In genomic region chr5:26904324-26905041, GRCm38 (mm10) we compare ENCODE assay signal across 8 mouse cellular contexts.
DNase-seq lines count a peak whose midpoint lies in the region; ATAC-seq and TF ChIP-seq lines count a peak whose summit lies in the region.

No protein-coding gene starts in this region.

- WGBS in lung, adult 2 months = 2% methylated on average over 32 of the region's 32 CpGs
- WGBS in forebrain, embryonic 11.5 days = under 1% methylated on average over 32 of the region's 32 CpGs
- 1% methylated on average over 32 of the region's 32 CpGs for WGBS in hindbrain, embryonic 12.5 days
- under 1% methylated on average over 32 of the region's 32 CpGs for WGBS in midbrain, embryonic 12.5 days
- under 1% methylated on average over 32 of the region's 32 CpGs for WGBS in stomach, embryonic 14.5 days

- H3K27me3 ChIP-seq in forebrain, embryonic 11.5 days (ENCODE audit: control insufficient read depth, insufficient read depth, low read length) = no peaks in the 10 kb centered on the region
- peaks cover 5% of the 10 kb centered on the region; the same call in 1 of the 2 replicates for H3K27me3 ChIP-seq in hindbrain, embryonic 12.5 days
- no peaks in the 10 kb centered on the region; the same call in 1 of the 2 replicates for H3K27me3 ChIP-seq in midbrain, embryonic 12.5 days
- H3K27me3 ChIP-seq in stomach, embryonic 14.5 days (ENCODE audit: control insufficient read depth, insufficient read depth, low read length) = no peaks in the 10 kb centered on the region

- peak overlapping the region; percentile 65 for H3K9ac ChIP-seq in forebrain, embryonic 11.5 days (ENCODE audit: low read length)
- peak overlapping the region; percentile 52 for H3K9ac ChIP-seq in hindbrain, embryonic 12.5 days
- H3K9ac ChIP-seq in midbrain, embryonic 12.5 days (replicated peaks) = peak overlapping the region; percentile 62
- H3K9ac ChIP-seq in stomach, embryonic 14.5 days (replicated peaks; ENCODE audit: low read depth, low read length) = no peak overlapping the region

- no peaks in the 10 kb centered on the region for H3K9me3 ChIP-seq in forebrain, embryonic 11.5 days (ENCODE audit: control insufficient read depth, low read length)
- H3K9me3 ChIP-seq in hindbrain, embryonic 12.5 days (replicated peaks) = no peaks in the 10 kb centered on the region
- H3K9me3 ChIP-seq in midbrain, embryonic 12.5 days = no peaks in the 10 kb centered on the region
- no peaks in the 10 kb centered on the region for H3K9me3 ChIP-seq in stomach, embryonic 14.5 days (ENCODE audit: control insufficient read depth, low read depth, low read length)

- H3K27ac ChIP-seq in forebrain, embryonic 11.5 days (ENCODE audit: low read depth, low read length) = no peak overlapping the region
- peak overlapping the region; percentile 60 for H3K27ac ChIP-seq in hindbrain, embryonic 12.5 days
- peak overlapping the region; percentile 74 for H3K27ac ChIP-seq in midbrain, embryonic 12.5 days (replicated peaks)
- H3K27ac ChIP-seq in stomach, embryonic 14.5 days (ENCODE audit: low read length) = no peak overlapping the region

- H3K4me2 ChIP-seq in forebrain, embryonic 11.5 days (ENCODE audit: low read depth, low read length, severe bottlenecking) = peak overlapping the region; percentile 69
- H3K4me2 ChIP-seq in hindbrain, embryonic 12.5 days (replicated peaks) = peak overlapping the region; percentile 59
- H3K4me2 ChIP-seq in midbrain, embryonic 12.5 days (replicated peaks) = peak overlapping the region; percentile 72
- peak overlapping the region; percentile 51 for H3K4me2 ChIP-seq in stomach, embryonic 14.5 days (replicated peaks; ENCODE audit: low read depth, low read length)

- H3K4me1 ChIP-seq in lung, adult 2 months (ENCODE audit: control insufficient read depth, insufficient read depth, low read length) = no peaks in the 10 kb centered on the region
- no peaks in the 10 kb centered on the region; the same call in 1 of the 2 replicates for H3K4me1 ChIP-seq in forebrain, embryonic 11.5 days (replicated peaks; ENCODE audit: control insufficient read depth, insufficient read depth, low read length)
- peaks cover 14% of the 10 kb centered on the region for H3K4me1 ChIP-seq in hindbrain, embryonic 12.5 days
- H3K4me1 ChIP-seq in midbrain, embryonic 12.5 days = peaks cover 10% of the 10 kb centered on the region
- H3K4me1 ChIP-seq in stomach, embryonic 14.5 days (ENCODE audit: control insufficient read depth, insufficient read depth, low read length) = no peaks in the 10 kb centered on the region

- TF ChIP-seq POLR2A in lung, adult 2 months (IDR thresholded peaks at IDR 0.05; ENCODE audit: borderline replicate concordance, extremely low read depth, low read depth, low read length) = no peak

- H3K36me3 ChIP-seq in forebrain, embryonic 11.5 days (ENCODE audit: control insufficient read depth, insufficient read depth, low read length) = no peaks in the 10 kb centered on the region
- no peaks in the 10 kb centered on the region for H3K36me3 ChIP-seq in hindbrain, embryonic 12.5 days
- no peaks in the 10 kb centered on the region for H3K36me3 ChIP-seq in midbrain, embryonic 12.5 days
- H3K36me3 ChIP-seq in stomach, embryonic 14.5 days (ENCODE audit: control insufficient read depth, insufficient read depth, low read length) = no peaks in the 10 kb centered on the region

- no peak overlapping the region for H3K4me3 ChIP-seq in lung, adult 2 months (replicated peaks; ENCODE audit: extremely low read depth, low read depth, low read length)
- peak overlapping the region; percentile 31 for H3K4me3 ChIP-seq in forebrain, embryonic 11.5 days (ENCODE audit: low read depth, low read length)
- H3K4me3 ChIP-seq in hindbrain, embryonic 12.5 days = peak overlapping the region; percentile 39
- H3K4me3 ChIP-seq in midbrain, embryonic 12.5 days = peak overlapping the region; percentile 49
- peak overlapping the region; percentile 15 for H3K4me3 ChIP-seq in stomach, embryonic 14.5 days (ENCODE audit: low read depth, low read length)

- peak; percentile 3 for DNase-seq in lung, adult 2 months
- no peak for DNase-seq in lung, postnatal 14 days
- peak; percentile 74 for DNase-seq in forebrain, embryonic 11.5 days (ENCODE audit: low spot score)
- peak; percentile 18 to 51 for DNase-seq in left cerebral cortex, adult 9 months (ENCODE audit: low spot score in 2 of 2)
- DNase-seq in urinary bladder, postnatal 36 days (ENCODE audit: low spot score in 2 of 2) = no peak

- no peak for TF ChIP-seq CTCF in lung, adult 2 months (IDR thresholded peaks at IDR 0.05; ENCODE audit: insufficient read depth, low read length)

- peak; percentile 89 for ATAC-seq in forebrain, embryonic 11.5 days (replicated peaks; ENCODE audit: low FRiP score)
- peak; percentile 92 for ATAC-seq in hindbrain, embryonic 12.5 days (ENCODE audit: low FRiP score)
- peak; percentile 92 for ATAC-seq in midbrain, embryonic 12.5 days (ENCODE audit: low FRiP score, low read depth)
- ATAC-seq in stomach, embryonic 14.5 days (ENCODE audit: insufficient number of reproducible peaks, insufficient read depth, low FRiP score, low read depth) = peak; percentile 81; the same call in 1 of the 2 replicates

Comparison
In these comparisons a context has a peak if more than half of its experiments do, and no peak if none do; other contexts are left out.
1. DNase-seq: peak in lung, adult 2 months (single experiment), forebrain, embryonic 11.5 days (single experiment) and left cerebral cortex, adult 9 months (2 of 2); none in lung, postnatal 14 days (single experiment) and urinary bladder, postnatal 36 days (0 of 2).
2. H3K27ac ChIP-seq: peak in hindbrain, embryonic 12.5 days (single experiment) and midbrain, embryonic 12.5 days (single experiment); none in forebrain, embryonic 11.5 days (single experiment) and stomach, embryonic 14.5 days (single experiment).
3. Peak in every context shown above with its lines, with median percentiles within 50 percentile points of each other: ATAC-seq and H3K4me2 ChIP-seq.